Mouse (Mus musculus) hindbrain, postnatal 0 days (tissue): ENCODE measurements around the gene Mthfd2. TPM values are rescaled to one million over a fixed set of nuclear protein-coding genes. Genes with fewer than 3 reads are reported as not detected.

ENCODE experiments used
- ATAC-seq: fragments of 200-750 bp; cut with Nextera tagmentation; 2 replicates; pipeline ENCODE4 v1.8.0; 2017; ENCODE audit warnings: mild to moderate bottlenecking, moderate TSS enrichment, moderate library complexity
- DNase-seq: peaks from one replicate; pipeline ENCODE4 v3.0.0-alpha.2; 2015; ENCODE audit warnings: low spot score
- H3K27ac ChIP-seq: fragments of 300-500 bp; sonication (generic); 2 replicates; pipeline ENCODE4 v1.5.1; 2014; ENCODE audit warnings: mild to moderate bottlenecking
- H3K27me3 ChIP-seq: fragments of 300-500 bp; sonication (generic); 2 replicates; pipeline ENCODE4 v1.6.1; 2014; ENCODE audit warnings: low read length, mixed read lengths; ENCODE audit not compliant: insufficient read depth
- H3K36me3 ChIP-seq: fragments of 300-500 bp; sonication (generic); 2 replicates; pipeline ENCODE4 v1.6.1; 2014; ENCODE audit warnings: low read length, mixed read lengths; ENCODE audit not compliant: insufficient read depth
- H3K4me1 ChIP-seq: fragments of 300-500 bp; sonication (generic); 2 replicates; pipeline ENCODE4 v1.6.1; 2014; ENCODE audit warnings: antibody characterized with exemption, low read length, mixed read lengths; ENCODE audit not compliant: insufficient read depth
- H3K4me2 ChIP-seq: fragments of 300-500 bp; sonication (generic); 2 replicates; pipeline ENCODE4 v1.6.1; 2014; ENCODE audit warnings: low read depth, mild to moderate bottlenecking, low read length, moderate library complexity, mixed read lengths
- H3K4me3 ChIP-seq: fragments of 300-500 bp; sonication (generic); 2 replicates; pipeline ENCODE4 v1.5.1; 2014; ENCODE audit warnings: low read length
- H3K9ac ChIP-seq: fragments of 300-500 bp; sonication (generic); replicated peaks from 2 replicates; pipeline ENCODE4 v1.6.1; 2014; ENCODE audit warnings: mild to moderate bottlenecking, low read length, moderate library complexity, mixed read lengths
- H3K9me3 ChIP-seq: fragments of 300-500 bp; sonication (generic); 2 replicates; pipeline ENCODE4 v1.6.1; 2016; ENCODE audit warnings: low read length, mixed read lengths
- CTCF ChIP-seq: IDR thresholded peaks from 2 replicates; pipeline ENCODE4 v1.5.1; 2016; ENCODE audit warnings: antibody characterized with exemption, control low read depth, low read depth
- WGBS: fragments of 180-500 bp; shearing (Covaris S2); extraction: QIAGEN DNeasy Blood & Tissue Kit; methylation state at CpG from one replicate; pipeline ENCODE4 v1.1.7; 2014; 5-methylcytosine and 5-hydroxymethylcytosine counted together
- polyA plus RNA-seq: library from polyadenylated mRNA; unstranded; fragments of >200 nt; fragmentation: Nextera tagmentation; extraction: Ambion mirVana; gene quantifications from 2 replicates; pipeline ENCODE4 v1.2.1, GENCODE M21; 2015
- total RNA-seq: library from RNA; depleted of rRNA; stranded (reverse); fragments of >200 nt; gene quantifications from 2 replicates; pipeline ENCODE4 v1.2.3, GENCODE M21; 2014; rRNA removed

The Mthfd2 gene
- total and polyA plus RNA-seq, 2 experiments from 2014 or later = 21.1 to 24.2 TPM

- 1% methylated on average over 27 of the region's 28 CpGs for WGBS
- Histone ChIP-seq H3K4me3 (peak overlapping the region; percentile 36), H3K27me3 (no peaks in the 10 kb centered on the region), H3K36me3 (no peaks in the 10 kb centered on the region), H3K9ac (peak overlapping the region; percentile 33; the same call in 1 of the 2 replicates), H3K4me1 (0 out of 2 replicates have a peak, but pooled peaks cover 4% of the 10 kb centered on the region), H3K27ac (peak overlapping the region; percentile 82), H3K9me3 (no peaks in the 10 kb centered on the region), H3K4me2 (peak overlapping the region; percentile 50)
- ATAC-seq (peak; percentile 97), DNase-seq (peak; percentile 96)
- TF ChIP-seq CTCF = peak; percentile 85
These were observed 57.3 kb downstream of the Mthfd2 start for GRCm38 (mm10) chr6:83268144-83269010.

GRCm38 (mm10) chr6:83267616-83268015, 58.1 kb downstream of the Mthfd2 start:
- no peaks in the 10 kb centered on the region for H3K36me3 ChIP-seq
- no peak for ATAC-seq
- H3K4me1 ChIP-seq = 0 out of 2 replicates have a peak, but pooled peaks cover 4% of the 10 kb centered on the region
- no peaks in the 10 kb centered on the region for H3K27me3 ChIP-seq
- DNase-seq = no peak
- peak overlapping the region; percentile 38; the same call in 1 of the 2 replicates for H3K9ac ChIP-seq
- peak overlapping the region; percentile 50 for H3K4me2 ChIP-seq
- 62% methylated on average over 4 of the region's 4 CpGs for WGBS
- peak overlapping the region; percentile 82 for H3K27ac ChIP-seq
- TF ChIP-seq CTCF = no peak
- no peaks in the 10 kb centered on the region for H3K9me3 ChIP-seq
- peak overlapping the region; percentile 15; the same call in 1 of the 2 replicates for H3K4me3 ChIP-seq

GRCm38 (mm10) chr6:83265653-83266052, 60.1 kb downstream of the Mthfd2 start:
- H3K27ac ChIP-seq = no peak overlapping the region
- no peaks in the 10 kb centered on the region for H3K9me3 ChIP-seq
- H3K9ac ChIP-seq = no peak overlapping the region
- H3K36me3 ChIP-seq = no peaks in the 10 kb centered on the region
- DNase-seq (no peak), ATAC-seq (no peak)
- 85% methylated on average over 4 of the region's 4 CpGs for WGBS
- H3K27me3 ChIP-seq = no peaks in the 10 kb centered on the region
- no peak for TF ChIP-seq CTCF
- H3K4me3 ChIP-seq = no peak overlapping the region
- no peak overlapping the region for H3K4me2 ChIP-seq
- H3K4me1 ChIP-seq = 0 out of 2 replicates have a peak, but pooled peaks cover 4% of the 10 kb centered on the region

- H3K4me2 ChIP-seq = no peak overlapping the region
- no peak overlapping the region for H3K4me3 ChIP-seq
- no peak overlapping the region for H3K9ac ChIP-seq
- H3K27me3 ChIP-seq = no peaks in the 10 kb centered on the region
- no peaks in the 10 kb centered on the region for H3K36me3 ChIP-seq
- H3K4me1 ChIP-seq = peaks cover 6% of the 10 kb centered on the region; the same call in 1 of the 2 replicates
- H3K27ac ChIP-seq = no peak overlapping the region
- TF ChIP-seq CTCF = peak; percentile 74
- DNase-seq = peak; percentile 56
- H3K9me3 ChIP-seq = no peaks in the 10 kb centered on the region
- ATAC-seq = no peak
These were observed 60.5 kb downstream of the Mthfd2 start for GRCm38 (mm10) chr6:83265253-83265652.

GRCm38 (mm10) chr6:83264516-83264915, 61.2 kb downstream of the Mthfd2 start:
- 100% methylated on average over 1 of the region's 1 CpGs for WGBS
- H3K27me3 ChIP-seq = no peaks in the 10 kb centered on the region
- no peak for TF ChIP-seq CTCF
- H3K4me1 ChIP-seq = peaks cover 6% of the 10 kb centered on the region; the same call in 1 of the 2 replicates
- no peak overlapping the region for H3K4me2 ChIP-seq
- H3K4me3 ChIP-seq = no peak overlapping the region
- no peak overlapping the region for H3K9ac ChIP-seq
- no peak overlapping the region for H3K27ac ChIP-seq
- H3K36me3 ChIP-seq = no peaks in the 10 kb centered on the region
- no peak for DNase-seq
- no peaks in the 10 kb centered on the region for H3K9me3 ChIP-seq
- ATAC-seq = no peak

Other genes starting within 250 kb of the Mthfd2 start
- gene Pcgf1, start 248.0 kb downstream of the Mthfd2 start, total RNA-seq = 11.0 and 16.4 TPM in 2 replicates
- gene Pcgf1, start 248.0 kb downstream of the Mthfd2 start, polyA plus RNA-seq = 27.8 and 29.1 TPM in 2 replicates
- not detected in 2 replicates for gene Lbx2, start 239.5 kb downstream of the Mthfd2 start, total RNA-seq
- not detected in 2 replicates for gene Lbx2, start 239.5 kb downstream of the Mthfd2 start, polyA plus RNA-seq
- 12.7 and 19.9 TPM in 2 replicates for gene Ccdc142, start 224.3 kb downstream of the Mthfd2 start, total RNA-seq
- 4.7 TPM in 2 replicates for gene Ccdc142, start 224.3 kb downstream of the Mthfd2 start, polyA plus RNA-seq
- 4.3 and 5.7 TPM in 2 replicates for gene Gm42688, start 224.3 kb downstream of the Mthfd2 start, total RNA-seq
- 3.0 and 3.7 TPM in 2 replicates for gene Gm42688, start 224.3 kb downstream of the Mthfd2 start, polyA plus RNA-seq
- 72.5 and 73.7 TPM in 2 replicates for gene Mrpl53, start 216.9 kb downstream of the Mthfd2 start, total RNA-seq
- 122 and 126 TPM in 2 replicates for gene Mrpl53, start 216.9 kb downstream of the Mthfd2 start, polyA plus RNA-seq
- 44.9 and 48.5 TPM in 2 replicates for gene Mogs, start 210.4 kb downstream of the Mthfd2 start, total RNA-seq
- 20.5 and 21.1 TPM in 2 replicates for gene Mogs, start 210.4 kb downstream of the Mthfd2 start, polyA plus RNA-seq
- gene Wbp1, start 204.3 kb downstream of the Mthfd2 start, total RNA-seq = 182 and 209 TPM in 2 replicates
- gene Wbp1, start 204.3 kb downstream of the Mthfd2 start, polyA plus RNA-seq = 99.6 and 101 TPM in 2 replicates
- gene Ino80b, start 200.5 kb downstream of the Mthfd2 start, total RNA-seq = 26.7 and 31.0 TPM in 2 replicates
- 12.0 and 14.8 TPM in 2 replicates for gene Ino80b, start 200.5 kb downstream of the Mthfd2 start, polyA plus RNA-seq
- 40.0 and 73.6 TPM in 2 replicates for gene Rtkn, start 190.4 kb downstream of the Mthfd2 start, total RNA-seq
- gene Rtkn, start 190.4 kb downstream of the Mthfd2 start, polyA plus RNA-seq = 20.8 and 21.1 TPM in 2 replicates
- 8.5 and 13.8 TPM in 2 replicates for gene Wdr54, start 169.5 kb downstream of the Mthfd2 start, total RNA-seq
- gene Wdr54, start 169.5 kb downstream of the Mthfd2 start, polyA plus RNA-seq = 19.9 and 20.0 TPM in 2 replicates
- 12.7 and 17.8 TPM in 2 replicates for gene 1700003E16Rik, start 169.5 kb downstream of the Mthfd2 start, total RNA-seq
- gene 1700003E16Rik, start 169.5 kb downstream of the Mthfd2 start, polyA plus RNA-seq = 10.2 and 11.4 TPM in 2 replicates
- gene Dctn1, start 160.0 kb downstream of the Mthfd2 start, total RNA-seq = 124 and 132 TPM in 2 replicates
- 145 and 153 TPM in 2 replicates for gene Dctn1, start 160.0 kb downstream of the Mthfd2 start, polyA plus RNA-seq
- gene Slc4a5, start 106.1 kb downstream of the Mthfd2 start, total RNA-seq = 5.2 and 6.0 TPM in 2 replicates
- 2.5 and 2.8 TPM in 2 replicates for gene Slc4a5, start 106.1 kb downstream of the Mthfd2 start, polyA plus RNA-seq
- 31.7 and 32.8 TPM in 2 replicates for gene Mob1a, start 108 bp upstream of the Mthfd2 start, total RNA-seq
- gene Mob1a, start 108 bp upstream of the Mthfd2 start, polyA plus RNA-seq = 11.3 and 11.6 TPM in 2 replicates
- 7.1 and 11.2 TPM in 2 replicates for gene Bola3, start 23.2 kb upstream of the Mthfd2 start, total RNA-seq
- 71.0 and 85.4 TPM in 2 replicates for gene Bola3, start 23.2 kb upstream of the Mthfd2 start, polyA plus RNA-seq
- gene Tet3, start 133.2 kb upstream of the Mthfd2 start, total RNA-seq = 30.8 and 34.8 TPM in 2 replicates
- 38.0 and 41.9 TPM in 2 replicates for gene Tet3, start 133.2 kb upstream of the Mthfd2 start, polyA plus RNA-seq
- 31.8 and 52.5 TPM in 2 replicates for gene Dguok, start 181.1 kb upstream of the Mthfd2 start, total RNA-seq
- 51.1 and 52.0 TPM in 2 replicates for gene Dguok, start 181.1 kb upstream of the Mthfd2 start, polyA plus RNA-seq
- 0.36 and 2.1 TPM in 2 replicates for gene Actg2, start 210.4 kb upstream of the Mthfd2 start, total RNA-seq
- 0.78 and 1.7 TPM in 2 replicates for gene Actg2, start 210.4 kb upstream of the Mthfd2 start, polyA plus RNA-seq
- 9.5 and 11.1 TPM in 2 replicates for gene Stambp, start 246.8 kb upstream of the Mthfd2 start, total RNA-seq
- 58.2 and 60.4 TPM in 2 replicates for gene Stambp, start 246.8 kb upstream of the Mthfd2 start, polyA plus RNA-seq